Mouse (Mus musculus): ENCODE results near the gene Lrrc8d. TPM values are rescaled to one million over a fixed set of nuclear protein-coding genes. Genes with fewer than 3 reads are reported as not detected.

The Lrrc8d gene
- polyA plus RNA-seq, 1 experiment from 2014 or later: 66.7 TPM

DNA sequence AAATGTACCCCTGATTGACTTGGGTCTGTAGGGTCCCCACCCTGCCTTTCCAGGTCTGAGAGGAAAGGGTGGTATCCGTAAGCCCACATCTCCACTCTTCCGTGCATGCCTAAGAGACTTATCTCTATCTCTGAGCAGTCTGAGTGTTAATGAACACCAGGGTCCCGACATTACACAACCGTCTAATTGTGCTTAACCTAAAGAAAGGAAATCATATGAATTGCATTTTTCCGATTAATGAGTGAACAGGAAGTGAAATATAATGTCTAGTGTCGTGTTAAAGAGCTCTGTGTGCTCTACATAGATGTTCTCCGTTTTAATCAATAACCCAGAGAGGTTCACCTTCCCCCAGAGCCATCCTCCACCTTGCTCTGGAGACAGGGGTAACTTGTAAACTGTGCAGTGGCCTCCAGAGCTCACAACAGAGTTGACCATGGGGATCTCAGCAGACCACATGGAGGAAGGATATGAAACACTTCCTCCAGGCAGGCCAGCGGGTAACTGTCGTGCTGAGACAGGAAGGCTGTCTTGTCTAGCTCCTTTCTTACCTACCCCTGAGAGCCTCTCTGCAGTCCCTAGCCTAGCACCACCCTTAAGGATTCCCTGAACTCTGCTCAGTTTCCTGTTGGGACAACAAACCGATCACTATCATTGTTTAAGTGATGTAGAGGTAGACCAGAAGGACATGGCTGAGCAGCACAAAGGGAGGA, 144.4 kb downstream of the Lrrc8d start:
- in situ Hi-C loops (cut with MboI; ENCODE audit: low pct_unique_long_range_greater_than_20kb): no loop called here
- H3K27me3 ChIP-seq: no peaks in the 10 kb centered on the region
- CTCF ChIA-PET: interaction anchor here (0.8 to 1.6 kb wide), 2 partner anchors 10 to 15 kb away, joined by 3 read pairs; no protein-coding TSS in a partner anchor
- POLR2A ChIA-PET: interaction anchor here (0.6 kb wide), 1 partner anchor 138 kb away, joined by 3 read pairs; no protein-coding TSS in a partner anchor
- DNase-seq (ENCODE audit: low read depth, low spot score): no peak
- ATAC-seq: no peak
- TF ChIP-seq CTCF (IDR thresholded peaks at IDR 0.05): no peak

DNA sequence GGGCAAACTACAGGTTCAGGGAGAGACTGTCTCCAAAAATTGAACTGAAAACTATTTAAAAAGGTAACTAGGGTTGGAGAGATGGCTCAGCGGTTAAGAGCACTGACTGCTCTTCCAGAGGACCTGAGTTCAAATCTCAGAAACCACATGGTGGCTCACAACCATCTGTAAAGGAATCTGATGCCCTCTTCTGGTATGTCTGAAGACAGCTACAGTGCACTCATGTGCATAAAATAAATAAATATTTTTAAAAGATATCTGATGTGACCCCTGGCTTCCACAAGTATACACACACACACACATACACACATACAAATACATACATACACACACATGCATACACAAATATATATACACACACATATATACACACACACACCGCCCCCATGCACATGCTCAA, 145.3 kb downstream of the Lrrc8d start:
- DNase-seq (ENCODE audit: low read depth, low spot score): no peak
- no peak for ATAC-seq
- peak; percentile 55 for TF ChIP-seq CTCF (IDR thresholded peaks at IDR 0.05)
- ChIA-PET CTCF (interaction anchor here (0.8 to 1.6 kb wide), 2 partner anchors 9 to 15 kb away, joined by 3 read pairs; no protein-coding TSS in a partner anchor), POLR2A (no interaction called here)
- no peaks in the 10 kb centered on the region for H3K27me3 ChIP-seq
- in situ Hi-C loops (cut with MboI; ENCODE audit: low pct_unique_long_range_greater_than_20kb): no loop called here

GRCm38 (mm10) chr5:105847726-105848125, 148.0 kb downstream of the Lrrc8d start:
- POLR2A ChIA-PET: interaction anchor here (0.7 kb wide), 1 partner anchor 55 kb away, joined by 6 read pairs; no protein-coding TSS in a partner anchor
- H3K27me3 ChIP-seq: no peaks in the 10 kb centered on the region
- TF ChIP-seq CTCF (IDR thresholded peaks at IDR 0.05): no peak
- ATAC-seq: no peak
- DNase-seq (ENCODE audit: low read depth, low spot score): no peak
- CTCF ChIA-PET: interaction anchor here (1.0 to 1.3 kb wide), 2 partner anchors 9 to 21 kb away, joined by 4 read pairs; no protein-coding TSS in a partner anchor
- in situ Hi-C loops (cut with MboI; ENCODE audit: low pct_unique_long_range_greater_than_20kb): no loop called here

DNA sequence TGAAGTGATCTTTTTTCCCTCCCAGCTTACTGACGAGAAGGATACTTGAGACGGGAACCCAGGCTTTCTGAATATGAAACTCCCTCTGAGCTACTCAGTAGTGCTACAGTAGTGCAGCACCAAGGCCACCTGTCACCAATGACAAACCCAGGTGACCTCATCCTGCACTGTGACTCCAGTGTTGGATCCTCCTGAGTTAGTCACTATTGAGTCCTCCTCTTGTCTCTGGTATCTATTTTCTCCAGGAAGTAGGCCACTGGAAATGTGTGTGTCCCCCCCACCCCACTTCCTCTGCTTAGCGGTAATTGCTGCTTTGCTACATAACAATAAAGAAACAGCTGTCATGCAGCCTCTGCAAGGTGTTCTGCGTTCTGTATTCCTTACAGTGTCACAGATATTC, 149.5 kb downstream of the Lrrc8d start:
- ChIA-PET POLR2A (no interaction called here), CTCF (interaction anchor here (0.6 to 1.9 kb wide), 2 partner anchors 14 to 447 kb away, joined by 3 to 7 read pairs; no protein-coding TSS in a partner anchor)
- TF ChIP-seq CTCF (IDR thresholded peaks at IDR 0.05): no peak
- no peaks in the 10 kb centered on the region for H3K27me3 ChIP-seq
- no peak for ATAC-seq
- DNase-seq (ENCODE audit: low read depth, low spot score): no peak
- in situ Hi-C loops (cut with MboI; ENCODE audit: low pct_unique_long_range_greater_than_20kb): no loop called here

- in situ Hi-C loops (cut with MboI; ENCODE audit: low pct_unique_long_range_greater_than_20kb): no loop called here
- no peak for TF ChIP-seq CTCF (IDR thresholded peaks at IDR 0.05)
- CTCF ChIA-PET: interaction anchor here (1.9 kb wide), 1 partner anchor 15 kb away, joined by 7 read pairs; no protein-coding TSS in a partner anchor
- ATAC-seq (no peak), DNase-seq (ENCODE audit: low read depth, low spot score) (no peak)
- no peaks in the 10 kb centered on the region for H3K27me3 ChIP-seq
- POLR2A ChIA-PET: no interaction called here
Observed at GRCm38 (mm10) chr5:105849643-105850042, 149.9 kb downstream of the Lrrc8d start.

DNA sequence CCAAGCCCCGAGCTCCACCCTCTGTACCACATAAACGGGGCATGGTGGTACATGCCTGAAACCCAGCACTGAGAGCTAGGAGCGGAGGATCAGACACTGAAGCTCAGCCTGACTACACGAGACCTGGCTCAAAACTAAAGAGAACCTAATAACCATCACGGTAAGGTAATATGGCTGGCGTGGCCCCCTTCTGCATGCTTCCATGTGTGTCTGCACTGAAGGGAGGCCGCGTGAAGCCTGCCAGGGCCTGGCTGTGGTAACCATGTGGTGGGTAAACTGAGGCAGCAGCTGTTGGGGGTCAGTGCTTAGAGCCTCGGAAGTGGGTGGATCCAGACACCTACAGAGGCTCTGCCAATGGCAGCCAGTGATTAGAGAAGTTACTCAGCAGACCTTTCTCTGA, 153.5 kb downstream of the Lrrc8d start:
- DNase-seq (ENCODE audit: low read depth, low spot score): no peak
- in situ Hi-C loops (cut with MboI; ENCODE audit: low pct_unique_long_range_greater_than_20kb): no loop called here
- ChIA-PET CTCF (interaction anchor here (1.3 kb wide), 1 partner anchor 9 kb away, joined by 3 read pairs; no protein-coding TSS in a partner anchor), POLR2A (interaction anchor here (1.0 kb wide), 1 partner anchor 61 kb away, joined by 3 read pairs; no protein-coding TSS in a partner anchor)
- no peak for ATAC-seq
- no peak for TF ChIP-seq CTCF (IDR thresholded peaks at IDR 0.05)
- H3K27me3 ChIP-seq: no peaks in the 10 kb centered on the region

DNA sequence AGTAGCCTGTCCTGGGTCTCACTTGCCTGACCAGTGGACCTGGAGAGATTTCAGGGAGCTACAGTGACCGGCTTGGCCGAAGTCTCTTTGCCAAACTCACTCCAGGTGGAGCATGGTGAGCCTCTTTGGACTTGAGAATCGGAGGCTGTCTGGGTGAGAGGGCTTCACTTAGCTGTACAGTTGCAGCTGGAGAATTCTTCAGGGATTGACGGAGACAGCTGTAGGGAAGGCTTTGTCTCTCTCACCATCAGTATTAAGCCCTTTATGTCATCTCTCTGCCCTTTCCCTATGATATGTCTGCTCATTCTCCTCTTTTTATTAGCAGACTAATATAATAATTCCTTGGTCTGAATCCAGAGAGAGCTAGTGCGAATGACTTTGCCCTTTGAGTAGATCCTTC, 157.7 kb downstream of the Lrrc8d start:
- no peak for TF ChIP-seq CTCF (IDR thresholded peaks at IDR 0.05)
- no peaks in the 10 kb centered on the region for H3K27me3 ChIP-seq
- ATAC-seq (no peak), DNase-seq (ENCODE audit: low read depth, low spot score) (no peak)
- ChIA-PET CTCF (interaction anchor here (1.0 to 1.6 kb wide), 4 partner anchors 10 to 153 kb away, joined by 3 to 7 read pairs (median 4); no protein-coding TSS in a partner anchor), POLR2A (interaction anchor here (0.8 kb wide), 1 partner anchor 37 kb away, joined by 3 read pairs; no protein-coding TSS in a partner anchor)
- in situ Hi-C loops (cut with MboI; ENCODE audit: low pct_unique_long_range_greater_than_20kb): no loop called here

GRCm38 (mm10) chr5:105858754-105859694, 159.3 kb downstream of the Lrrc8d start:
- in situ Hi-C loops (cut with MboI; ENCODE audit: low pct_unique_long_range_greater_than_20kb): no loop called here
- DNase-seq (ENCODE audit: low read depth, low spot score): no peak
- no peak for TF ChIP-seq CTCF (IDR thresholded peaks at IDR 0.05)
- H3K27me3 ChIP-seq: no peaks in the 10 kb centered on the region
- no peak for ATAC-seq
- ChIA-PET CTCF (interaction anchor here (0.7 to 1.8 kb wide), 4 partner anchors 9 to 179 kb away, joined by 3 to 5 read pairs (median 4); no protein-coding TSS in a partner anchor), POLR2A (interaction anchor here (0.6 to 0.9 kb wide), 2 partner anchors 173 to 205 kb away, joined by 3 to 6 read pairs; no protein-coding TSS in a partner anchor)

DNA sequence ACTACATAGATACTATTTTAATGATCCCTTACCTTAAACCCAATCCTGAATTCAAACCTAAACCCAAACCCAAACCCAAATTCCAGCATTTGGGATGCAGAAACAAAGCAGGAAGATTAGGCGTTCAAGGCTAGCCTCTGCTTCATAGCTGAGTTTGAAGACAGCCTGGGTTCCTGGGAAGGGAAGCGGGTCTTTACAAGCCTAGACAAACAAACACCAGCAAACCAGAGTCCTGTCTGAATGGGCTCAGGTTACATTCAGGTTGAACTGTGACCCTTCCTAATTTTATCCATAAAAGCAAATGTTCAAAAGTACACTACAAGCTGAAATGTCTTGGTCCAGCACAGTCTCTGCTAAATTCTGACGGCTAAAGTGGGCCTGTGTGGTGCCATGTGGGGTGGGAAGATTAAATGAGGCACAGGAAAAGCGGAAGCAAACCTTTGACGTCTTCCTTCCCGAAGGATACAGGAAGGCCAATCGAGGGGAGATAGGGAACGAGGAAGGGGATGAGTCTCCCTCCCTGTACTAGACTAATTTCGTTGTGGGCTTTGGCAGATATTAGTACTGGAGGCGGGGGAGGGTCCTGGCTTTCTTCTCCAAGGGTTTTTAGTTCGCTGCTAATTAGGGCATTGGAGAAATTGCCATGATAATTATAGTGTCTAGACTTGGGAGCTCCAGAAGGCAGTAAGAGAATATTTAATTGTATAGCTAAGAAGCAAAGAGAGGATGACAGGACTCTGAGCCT, 160.1 kb downstream of the Lrrc8d start:
- no peak for ATAC-seq
- CTCF ChIA-PET: interaction anchor here (1.4 to 1.8 kb wide), 2 partner anchors 15 to 180 kb away, joined by 3 to 4 read pairs; no protein-coding TSS in a partner anchor

More for the DNA sequence above, 160.1 kb downstream of the Lrrc8d start:
- in situ Hi-C loops (cut with MboI; ENCODE audit: low pct_unique_long_range_greater_than_20kb): no loop called here
- DNase-seq (ENCODE audit: low read depth, low spot score): no peak
- H3K27me3 ChIP-seq: no peaks in the 10 kb centered on the region
- TF ChIP-seq CTCF (IDR thresholded peaks at IDR 0.05): no peak
- POLR2A ChIA-PET: no interaction called here

Data from Patski (cell line).